Mouse (Mus musculus) embryonic facial prominence, embryonic 13.5 days (tissue): ENCODE data around the gene Zdhhc14. TPM values are rescaled to one million over a fixed set of nuclear protein-coding genes. Genes with fewer than 3 reads are reported as not detected.

Experiments
- ATAC-seq: fragments of 200-750 bp; cut with Nextera tagmentation; 2 replicates; pipeline ENCODE4 v1.8.0; 2017; ENCODE audit warnings: low read depth; ENCODE audit not compliant: insufficient number of reproducible peaks, insufficient read depth, low FRiP score, low TSS enrichment
- H3K27ac ChIP-seq: fragments of 300-500 bp; sonication (generic); 2 replicates; pipeline ENCODE4 v1.5.1; 2015; ENCODE audit warnings: moderate library complexity, mild to moderate bottlenecking, inconsistent platforms
- H3K27me3 ChIP-seq: fragments of 300-500 bp; sonication (generic); 2 replicates; pipeline ENCODE4 v1.6.1; 2015; ENCODE audit warnings: mild to moderate bottlenecking, inconsistent platforms
- H3K36me3 ChIP-seq: fragments of 300-500 bp; sonication (generic); 2 replicates; pipeline ENCODE4 v1.6.1; 2015; ENCODE audit warnings: mild to moderate bottlenecking, inconsistent platforms
- H3K4me1 ChIP-seq: fragments of 300-500 bp; sonication (generic); 2 replicates; pipeline ENCODE4 v1.6.1; 2015; ENCODE audit warnings: inconsistent platforms
- H3K4me2 ChIP-seq: fragments of 300-500 bp; sonication (generic); 2 replicates; pipeline ENCODE4 v1.6.1; 2015; ENCODE audit warnings: moderate library complexity, mild to moderate bottlenecking, inconsistent platforms
- H3K4me3 ChIP-seq: fragments of 300-500 bp; sonication (generic); 2 replicates; pipeline ENCODE4 v1.5.1; 2015; ENCODE audit warnings: mild to moderate bottlenecking, inconsistent platforms
- H3K9ac ChIP-seq: fragments of 300-500 bp; sonication (generic); 2 replicates; pipeline ENCODE4 v1.6.1; 2015; ENCODE audit warnings: mild to moderate bottlenecking, inconsistent platforms
- H3K9me3 ChIP-seq: fragments of 300-500 bp; sonication (generic); 2 replicates; pipeline ENCODE4 v1.6.1; 2016; ENCODE audit warnings: inconsistent platforms
- WGBS: fragments of 180-500 bp; shearing (Covaris S2); methylation state at CpG from one replicate; pipeline ENCODE4 v1.1.7; 2015; ENCODE audit warnings: mixed read lengths; 5-methylcytosine and 5-hydroxymethylcytosine counted together
- polyA plus RNA-seq: library from polyadenylated mRNA; unstranded; fragments of >200 nt; fragmentation: Nextera tagmentation; extraction: Ambion mirVana; gene quantifications from 2 replicates; pipeline ENCODE4 v1.2.1, GENCODE M21; 2015

The Zdhhc14 gene
- polyA plus RNA-seq, 1 experiment from 2014 or later = 3.6 TPM

DNA sequence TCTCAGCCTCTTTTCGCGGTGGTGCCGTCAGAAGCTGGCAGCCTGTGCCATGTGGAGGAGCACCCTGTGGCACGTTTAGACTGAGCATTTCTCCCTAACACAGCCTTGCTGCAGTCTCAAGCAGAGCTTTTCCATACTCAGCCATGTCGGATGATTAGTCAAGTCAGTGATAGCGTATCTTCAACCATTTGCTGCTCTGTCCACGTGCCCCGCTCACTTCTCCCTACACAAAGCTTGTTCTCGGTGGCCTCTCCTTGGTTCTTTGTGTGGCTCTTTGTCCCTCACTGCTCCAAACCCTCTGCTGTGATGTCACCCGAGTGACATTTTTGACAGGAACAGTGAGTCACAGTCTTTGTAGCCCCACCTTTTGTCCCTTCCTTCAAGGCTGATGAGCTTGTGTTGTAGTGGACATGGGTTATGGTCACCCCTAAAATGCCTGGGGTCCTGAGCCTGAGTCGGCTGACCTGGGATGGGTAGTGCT is 44.8 kb downstream of the Zdhhc14 start:
- Histone ChIP-seq H3K9ac (no peak overlapping the region), H3K36me3 (no peaks in the 10 kb centered on the region), H3K9me3 (no peaks in the 10 kb centered on the region), H3K27ac (no peak overlapping the region), H3K4me2 (no peak overlapping the region), H3K4me1 (0 out of 2 replicates have a peak, but pooled peaks cover 3% of the 10 kb centered on the region), H3K27me3 (no peaks in the 10 kb centered on the region), H3K4me3 (no peak overlapping the region)
- 79% methylated on average over 11 of the region's 11 CpGs for WGBS
- no peak for ATAC-seq

DNA sequence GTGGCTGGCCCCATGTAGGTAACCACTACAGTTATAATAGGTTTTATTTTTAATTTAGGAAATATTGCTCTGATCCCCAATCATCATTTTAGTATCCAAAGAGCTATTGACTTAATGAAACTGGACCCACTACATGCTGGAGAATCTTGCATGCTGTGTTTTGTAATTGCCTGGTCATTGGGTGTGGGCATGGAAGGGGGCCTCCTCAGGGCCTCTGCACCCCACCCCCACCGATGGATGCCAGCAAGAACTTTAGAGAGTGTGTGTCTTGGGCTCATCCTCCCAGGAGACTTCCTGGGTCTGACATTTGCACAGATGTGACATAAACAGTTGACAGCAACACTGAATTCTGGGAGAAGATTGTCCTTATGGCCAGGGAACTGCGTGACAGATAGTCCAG is 49.8 kb downstream of the Zdhhc14 start:
- Histone ChIP-seq H3K27me3 (no peaks in the 10 kb centered on the region), H3K4me3 (no peak overlapping the region), H3K36me3 (no peaks in the 10 kb centered on the region), H3K27ac (no peak overlapping the region), H3K4me2 (no peak overlapping the region), H3K4me1 (no peaks in the 10 kb centered on the region), H3K9me3 (no peaks in the 10 kb centered on the region), H3K9ac (no peak overlapping the region)
- WGBS = 84% methylated on average over 2 of the region's 2 CpGs
- no peak for ATAC-seq

DNA sequence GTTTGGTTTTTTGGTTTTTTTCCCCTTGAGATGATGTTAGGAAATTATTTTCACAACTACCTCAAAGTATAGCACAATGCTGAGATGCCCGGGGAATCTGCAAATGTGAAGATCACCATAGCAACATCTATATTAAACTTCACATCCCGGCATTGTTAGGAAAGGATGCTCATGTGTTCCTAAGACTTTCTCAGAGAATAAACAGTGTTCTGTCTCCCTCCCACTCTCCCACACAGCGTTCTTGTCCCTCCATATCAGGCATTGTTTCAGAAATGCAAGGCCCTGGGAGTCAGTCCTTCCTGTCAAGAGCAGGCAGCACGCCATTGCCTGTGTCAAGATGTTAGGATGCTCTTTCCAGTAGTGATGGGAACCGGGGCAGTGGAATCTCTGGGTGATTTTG is 51.7 kb downstream of the Zdhhc14 start:
- H3K4me1 ChIP-seq = no peaks in the 10 kb centered on the region
- WGBS = 75% methylated on average over 5 of the region's 5 CpGs
- no peaks in the 10 kb centered on the region for H3K27me3 ChIP-seq

DNA sequence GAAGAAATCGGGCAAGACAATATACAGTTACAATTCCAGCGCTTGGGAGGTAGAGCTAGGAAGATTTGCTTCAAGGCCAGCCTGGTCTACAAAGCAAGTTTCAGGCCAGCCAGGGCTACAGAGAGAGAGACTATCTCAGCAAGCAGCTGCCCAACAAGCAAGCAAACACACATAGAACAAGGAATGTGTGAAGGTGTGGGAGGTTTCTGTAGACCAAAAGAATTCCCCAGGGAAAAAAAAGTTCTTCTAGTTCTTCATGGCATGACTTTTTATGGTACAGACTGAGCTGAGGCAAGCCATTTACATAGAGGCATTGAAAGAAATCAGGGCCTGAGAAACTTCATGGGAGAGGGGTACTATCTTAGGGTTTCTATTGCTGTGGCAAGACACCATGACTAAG is 52.7 kb downstream of the Zdhhc14 start:
- no peak overlapping the region for H3K4me2 ChIP-seq
- H3K4me1 ChIP-seq = no peaks in the 10 kb centered on the region
- ATAC-seq = no peak
- H3K27me3 ChIP-seq = no peaks in the 10 kb centered on the region
- H3K4me3 ChIP-seq = no peak overlapping the region
- H3K9ac ChIP-seq = no peak overlapping the region
- 92% methylated on average over 2 of the region's 2 CpGs for WGBS
- no peaks in the 10 kb centered on the region for H3K9me3 ChIP-seq
- H3K27ac ChIP-seq = no peak overlapping the region
- H3K36me3 ChIP-seq = no peaks in the 10 kb centered on the region

More for the DNA sequence above, 51.7 kb downstream of the Zdhhc14 start:
- no peaks in the 10 kb centered on the region for H3K9me3 ChIP-seq
- no peak overlapping the region for H3K4me3 ChIP-seq
- no peak overlapping the region for H3K27ac ChIP-seq
- no peak for ATAC-seq
- H3K4me2 ChIP-seq = no peak overlapping the region
- no peak overlapping the region for H3K9ac ChIP-seq
- no peaks in the 10 kb centered on the region for H3K36me3 ChIP-seq

DNA sequence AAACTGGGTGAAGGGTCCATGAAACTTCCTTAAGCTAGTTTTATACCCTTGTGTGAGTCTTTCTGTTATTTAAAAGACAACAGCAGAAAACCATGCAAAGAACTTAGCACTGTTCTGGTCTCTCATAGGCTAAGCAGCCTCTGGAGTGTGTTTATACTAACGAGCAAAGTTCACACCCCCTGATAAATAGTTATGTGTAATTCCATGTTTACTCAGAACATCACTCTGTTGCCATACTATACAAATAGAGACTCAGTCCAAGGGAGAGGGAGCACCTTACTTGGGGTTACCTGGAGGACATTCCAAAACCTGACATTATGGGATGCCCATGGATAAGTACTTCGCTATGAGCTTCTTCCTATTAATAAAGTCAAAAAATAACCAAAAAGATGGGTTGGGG is 56.2 kb downstream of the Zdhhc14 start:
- H3K9ac ChIP-seq = no peak overlapping the region
- H3K9me3 ChIP-seq = no peaks in the 10 kb centered on the region
- no peak for ATAC-seq
- no peaks in the 10 kb centered on the region for H3K36me3 ChIP-seq
- H3K4me2 ChIP-seq = no peak overlapping the region
- no peaks in the 10 kb centered on the region for H3K4me1 ChIP-seq
- H3K27ac ChIP-seq = no peak overlapping the region
- no peaks in the 10 kb centered on the region for H3K27me3 ChIP-seq
- 88% methylated on average over 2 of the region's 2 CpGs for WGBS
- H3K4me3 ChIP-seq = no peak overlapping the region

- H3K27me3 ChIP-seq = no peaks in the 10 kb centered on the region
- no peak overlapping the region for H3K4me2 ChIP-seq
- H3K27ac ChIP-seq = no peak overlapping the region
- no peaks in the 10 kb centered on the region for H3K4me1 ChIP-seq
- no peak overlapping the region for H3K4me3 ChIP-seq
- no peak overlapping the region for H3K9ac ChIP-seq
- ATAC-seq = no peak
- H3K36me3 ChIP-seq = no peaks in the 10 kb centered on the region
- 94% methylated on average over 6 of the region's 6 CpGs for WGBS
- no peaks in the 10 kb centered on the region for H3K9me3 ChIP-seq
These were observed 57.1 kb downstream of the Zdhhc14 start for GRCm38 (mm10) chr17:5549460-5549859.

DNA sequence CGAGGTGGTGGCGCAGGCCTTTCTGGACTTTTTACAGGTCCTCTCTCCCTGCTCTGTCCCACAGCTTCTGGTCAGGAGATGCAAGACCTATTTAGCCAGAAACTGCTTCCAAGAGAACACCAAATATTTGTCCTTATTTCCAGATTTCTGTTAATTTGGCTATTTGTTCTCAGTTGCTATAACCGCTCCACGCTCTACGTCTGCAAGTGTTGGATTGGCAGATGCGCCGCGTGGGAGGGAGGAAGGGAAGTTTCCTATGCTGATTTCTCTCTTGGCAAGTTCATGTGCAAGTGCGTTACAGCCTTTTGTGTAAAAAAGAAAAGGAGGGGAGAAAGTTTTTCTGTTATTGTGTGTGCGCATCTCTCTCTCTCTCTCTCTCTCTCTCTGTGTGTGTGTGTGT is 58.1 kb downstream of the Zdhhc14 start:
- Histone ChIP-seq H3K36me3 (no peaks in the 10 kb centered on the region), H3K27ac (no peak overlapping the region), H3K4me1 (no peaks in the 10 kb centered on the region), H3K9me3 (no peaks in the 10 kb centered on the region), H3K4me3 (no peak overlapping the region), H3K9ac (no peak overlapping the region), H3K27me3 (no peaks in the 10 kb centered on the region), H3K4me2 (no peak overlapping the region)
- WGBS = 91% methylated on average over 10 of the region's 10 CpGs
- ATAC-seq = no peak

GRCm38 (mm10) chr17:5551136-5551535 is 58.8 kb downstream of the Zdhhc14 start:
- Histone ChIP-seq H3K9me3 (no peaks in the 10 kb centered on the region), H3K4me1 (no peaks in the 10 kb centered on the region), H3K27ac (no peak overlapping the region), H3K36me3 (no peaks in the 10 kb centered on the region), H3K4me2 (no peak overlapping the region), H3K27me3 (no peaks in the 10 kb centered on the region), H3K9ac (no peak overlapping the region), H3K4me3 (no peak overlapping the region)
- 76% methylated on average over 3 of the region's 3 CpGs for WGBS
- no peak for ATAC-seq

- WGBS = 71% methylated on average over 14 of the region's 14 CpGs
- H3K27ac ChIP-seq = no peak overlapping the region
- H3K36me3 ChIP-seq = no peaks in the 10 kb centered on the region
These were observed 59.8 kb downstream of the Zdhhc14 start for GRCm38 (mm10) chr17:5552036-5552760.

GRCm38 (mm10) chr17:5553556-5553955 is 61.2 kb downstream of the Zdhhc14 start:
- Histone ChIP-seq H3K4me2 (no peak overlapping the region), H3K9me3 (no peaks in the 10 kb centered on the region), H3K36me3 (no peaks in the 10 kb centered on the region), H3K4me1 (no peaks in the 10 kb centered on the region), H3K4me3 (no peak overlapping the region), H3K27me3 (no peaks in the 10 kb centered on the region), H3K27ac (no peak overlapping the region), H3K9ac (no peak overlapping the region)
- 77% methylated on average over 5 of the region's 5 CpGs for WGBS
- ATAC-seq = no peak

More at GRCm38 (mm10) chr17:5552036-5552760, 59.8 kb downstream of the Zdhhc14 start:
- no peaks in the 10 kb centered on the region for H3K4me1 ChIP-seq
- H3K4me2 ChIP-seq = no peak overlapping the region
- no peak overlapping the region for H3K9ac ChIP-seq
- H3K9me3 ChIP-seq = no peaks in the 10 kb centered on the region
- no peaks in the 10 kb centered on the region for H3K27me3 ChIP-seq
- no peak for ATAC-seq
- H3K4me3 ChIP-seq = no peak overlapping the region

DNA sequence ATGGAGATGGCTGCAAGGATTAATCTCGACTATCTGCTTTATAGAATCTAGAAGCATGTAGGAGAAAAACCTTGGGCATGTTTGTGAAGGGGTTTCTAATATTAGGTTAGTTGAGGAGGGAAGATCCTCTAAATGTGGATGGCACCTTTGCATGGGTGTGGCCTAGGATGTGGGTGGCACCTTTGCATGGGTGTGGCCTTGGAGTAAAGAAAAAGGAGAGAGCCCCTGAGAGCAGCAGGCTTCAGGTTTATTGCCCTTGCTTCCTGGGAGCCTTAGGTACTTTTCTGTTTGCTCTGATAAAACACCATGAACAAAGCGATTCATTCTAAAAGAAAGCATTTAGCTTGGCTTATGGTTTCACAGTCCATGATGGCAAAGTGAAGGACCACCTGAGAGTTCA is 62.2 kb downstream of the Zdhhc14 start:
- no peaks in the 10 kb centered on the region for H3K27me3 ChIP-seq
- WGBS = 96% methylated on average over 2 of the region's 2 CpGs
- H3K9ac ChIP-seq = no peak overlapping the region
- H3K9me3 ChIP-seq = no peaks in the 10 kb centered on the region
- ATAC-seq = no peak
- no peaks in the 10 kb centered on the region for H3K4me1 ChIP-seq
- H3K4me3 ChIP-seq = no peak overlapping the region
- no peak overlapping the region for H3K4me2 ChIP-seq
- H3K27ac ChIP-seq = no peak overlapping the region
- H3K36me3 ChIP-seq = no peaks in the 10 kb centered on the region

DNA sequence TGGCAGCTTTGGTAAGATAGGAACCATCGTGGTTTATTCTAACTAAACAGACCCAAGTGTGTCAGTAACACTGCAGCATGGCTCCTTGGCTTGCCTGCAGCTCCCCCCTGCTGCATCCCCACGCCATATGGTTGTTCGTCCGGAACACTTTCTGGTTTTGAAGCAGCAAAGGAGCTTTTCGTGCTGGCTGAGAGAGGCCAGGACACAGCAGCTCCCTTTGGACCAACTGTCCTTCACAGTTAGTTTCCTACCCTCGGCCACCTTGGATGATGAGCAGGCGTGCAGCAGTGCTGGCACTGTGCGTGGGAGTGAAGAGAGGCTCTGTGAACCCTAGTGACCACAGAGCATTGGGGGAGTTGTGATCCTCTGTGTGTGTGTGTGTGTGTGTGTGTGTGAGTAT is 64.2 kb downstream of the Zdhhc14 start:
- H3K4me2 ChIP-seq = no peak overlapping the region
- no peak overlapping the region for H3K27ac ChIP-seq
- WGBS = 72% methylated on average over 8 of the region's 8 CpGs
- no peak overlapping the region for H3K4me3 ChIP-seq
- no peaks in the 10 kb centered on the region for H3K27me3 ChIP-seq
- no peaks in the 10 kb centered on the region; the same call in 1 of the 2 replicates for H3K4me1 ChIP-seq
- H3K9me3 ChIP-seq = no peaks in the 10 kb centered on the region
- H3K36me3 ChIP-seq = no peaks in the 10 kb centered on the region
- no peak overlapping the region for H3K9ac ChIP-seq
- no peak for ATAC-seq
